Mouse (Mus musculus): ENCODE data around the gene Fbxo46.

- TF ChIP-seq E2F4 (IDR thresholded peaks at IDR 0.05; ENCODE audit: insufficient read depth) = no peak
- no peak for TF ChIP-seq POLR2A (IDR thresholded peaks at IDR 0.05; ENCODE audit: insufficient read length, low read depth)
- TF ChIP-seq POLR2AphosphoS2 (IDR thresholded peaks at IDR 0.05; ENCODE audit: insufficient read length, low read depth) = no peak
- TF ChIP-seq MYOD1 (IDR thresholded peaks at IDR 0.05; ENCODE audit: control insufficient read depth in 1 of 3, insufficient read length in 2 of 3, low read depth in 2 of 3) = no peak
- TF ChIP-seq CEBPB (IDR thresholded peaks at IDR 0.05; ENCODE audit: insufficient read depth, poor library complexity, severe bottlenecking) = no peak
- TF ChIP-seq MAX (IDR thresholded peaks at IDR 0.05; ENCODE audit: low read depth) = no peak
- TF ChIP-seq TCF12 (IDR thresholded peaks at IDR 0.05; ENCODE audit: insufficient read depth, poor library complexity, severe bottlenecking) = no peak
- no peak for TF ChIP-seq MYOG (IDR thresholded peaks at IDR 0.05; ENCODE audit: control insufficient read depth in 1 of 3, insufficient read depth in 1 of 3, insufficient read length in 2 of 3, low read depth in 2 of 3)
Observed at GRCm38 (mm10) chr7:19107436-19107835, 12.2 kb upstream of the Fbxo46 start.

Data from myocyte (in vitro differentiated cells).